Mouse (Mus musculus): Measurements from ENCODE around the gene Tgfa.

DNA sequence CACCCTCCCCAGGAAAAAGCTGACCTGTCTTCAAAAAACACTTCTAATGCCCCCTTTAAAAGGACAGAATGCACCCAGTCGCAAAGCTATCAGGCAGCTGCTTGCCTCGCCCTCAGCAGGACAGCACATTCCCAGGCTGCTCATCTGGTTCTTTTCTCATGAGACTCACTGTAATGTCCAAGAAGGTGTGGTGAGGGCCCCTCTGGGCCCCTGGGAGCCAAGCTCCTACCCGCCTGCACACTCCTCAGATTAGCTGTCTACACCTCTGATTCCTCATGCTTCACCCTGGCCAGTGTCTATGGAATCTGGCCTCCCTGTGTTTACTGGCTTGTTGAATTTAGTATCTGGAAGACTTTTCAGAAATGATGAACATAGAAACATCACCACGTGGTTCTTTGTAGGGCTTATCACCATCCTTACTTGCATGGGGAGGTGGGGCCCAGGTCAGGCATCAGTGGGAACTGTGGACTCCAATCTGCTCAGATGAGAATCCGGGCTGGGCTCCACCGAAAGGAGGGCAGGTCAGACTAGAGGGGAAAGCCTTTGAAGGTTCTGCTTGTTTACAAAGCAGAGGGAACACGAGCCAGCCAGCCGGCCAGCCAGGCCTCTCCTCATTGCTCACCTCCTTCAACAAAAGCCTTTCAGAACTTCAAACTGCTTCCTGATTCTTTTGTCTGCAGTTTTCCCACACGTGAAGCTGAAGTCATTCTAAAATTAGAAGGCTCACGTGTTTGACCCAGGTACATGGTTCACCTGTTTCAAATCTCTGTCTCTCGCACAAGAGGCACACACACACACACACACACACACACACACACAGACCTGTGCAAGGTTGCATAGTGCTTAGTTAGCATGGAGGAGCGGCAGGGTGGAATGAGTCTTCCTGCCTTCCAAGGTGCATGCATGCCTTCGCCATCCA, 38.7 kb downstream of the Tgfa start:
- no peak for TF ChIP-seq CTCF (IDR thresholded peaks at IDR 0.05; ENCODE audit: low read depth)
- TF ChIP-seq EP300 (IDR thresholded peaks at IDR 0.05; ENCODE audit: low read depth), result no peak
